Mouse (Mus musculus): ENCODE results near the gene Mxra8. TPM values are rescaled to one million over a fixed set of nuclear protein-coding genes. Genes with fewer than 3 reads are reported as not detected.
A peak's percentile ranks its signal among the peaks of the same experiment; 100 is the strongest.

Mxra8 gene
- total RNA-seq (2021) = 100 to 1,000 TPM; 138 to 147 TPM
- long read RNA-seq, experiment 1, partial matches to known transcripts = 10 of 109 reads
- long read RNA-seq, experiment 1, other reads (novel, unspliced or antisense) = 98 of 109 reads
- long read RNA-seq, experiment 2, partial matches to known transcripts = 13 of 113 reads
- long read RNA-seq, experiment 2, other reads (novel, unspliced or antisense) = 97 of 113 reads

GRCm38 (mm10) chr4:155839483-155839910, at the start of gene Mxra8:
Mxra8 (plus strand) TSS chr4:155839680.
- peak; percentile 86 to 93 for DNase-seq (ENCODE audit: low spot score in 2 of 2)

GRCm38 (mm10) chr4:155790021-155790489, 49.4 kb upstream of the Mxra8 start, which contains the start of gene Ankrd65:
Ankrd65 (plus strand) TSS chr4:155790439.
- DNase-seq (ENCODE audit: low spot score in 2 of 2) = no peak

GRCm38 (mm10) chr4:155790650-155791161, 48.8 kb upstream of the Mxra8 start:
- no peak for DNase-seq (ENCODE audit: low spot score in 2 of 2)

GRCm38 (mm10) chr4:155791240-155791933, 48.1 kb upstream of the Mxra8 start:
- DNase-seq (ENCODE audit: low spot score in 2 of 2) = no peak

- no peak for DNase-seq (ENCODE audit: low spot score in 2 of 2)
These were observed 45.8 kb upstream of the Mxra8 start for GRCm38 (mm10) chr4:155793730-155794129.

- DNase-seq (ENCODE audit: low spot score in 2 of 2) = no peak
These were observed 37.4 kb upstream of the Mxra8 start for GRCm38 (mm10) chr4:155802075-155802474.

GRCm38 (mm10) chr4:155802741-155803339, 36.6 kb upstream of the Mxra8 start, which contains the start of gene Mrpl20:
Mrpl20 (plus strand) TSS chr4:155802878.
- DNase-seq (ENCODE audit: low spot score in 2 of 2) = no peak

GRCm38 (mm10) chr4:155803340-155804041, 36.0 kb upstream of the Mxra8 start:
- peak; percentile 97 to 98 for DNase-seq (ENCODE audit: low spot score in 2 of 2)

- no peak for DNase-seq (ENCODE audit: low spot score in 2 of 2)
These were observed 31.6 kb upstream of the Mxra8 start for GRCm38 (mm10) chr4:155807841-155808240.

GRCm38 (mm10) chr4:155811929-155812664, 27.4 kb upstream of the Mxra8 start, which contains the start of gene Ccnl2:
Ccnl2 (plus strand) TSS chr4:155812489.
- peak; percentile 86 to 94 for DNase-seq (ENCODE audit: low spot score in 2 of 2)

- DNase-seq (ENCODE audit: low spot score in 2 of 2) = peak in 1 of 2 experiments; percentile 35
These were observed 26.8 kb upstream of the Mxra8 start for GRCm38 (mm10) chr4:155812665-155813181.

- DNase-seq (ENCODE audit: low spot score in 2 of 2) = no peak
These were observed 21.9 kb upstream of the Mxra8 start for GRCm38 (mm10) chr4:155817533-155817932.

- DNase-seq (ENCODE audit: low spot score in 2 of 2) = no peak
These were observed 18.5 kb upstream of the Mxra8 start for GRCm38 (mm10) chr4:155821025-155821424.

- DNase-seq (ENCODE audit: low spot score in 2 of 2) = no peak
These were observed 16.0 kb upstream of the Mxra8 start for GRCm38 (mm10) chr4:155823443-155823842.

GRCm38 (mm10) chr4:155829866-155830265, 9.6 kb upstream of the Mxra8 start:
- no peak for DNase-seq (ENCODE audit: low spot score in 2 of 2)

GRCm38 (mm10) chr4:155830596-155830995, 8.9 kb upstream of the Mxra8 start:
- DNase-seq (ENCODE audit: low spot score in 2 of 2) = no peak

GRCm38 (mm10) chr4:155831205-155831766, 8.2 kb upstream of the Mxra8 start, which contains the start of gene Aurkaip1:
Aurkaip1 (plus strand) TSS chr4:155831272.
- peak; percentile 95 to 96 for DNase-seq (ENCODE audit: low spot score in 2 of 2)

- no peak for DNase-seq (ENCODE audit: low spot score in 2 of 2)
These were observed 7.6 kb upstream of the Mxra8 start for GRCm38 (mm10) chr4:155831831-155832230.

- no peak for DNase-seq (ENCODE audit: low spot score in 2 of 2)
These were observed 7.2 kb upstream of the Mxra8 start for GRCm38 (mm10) chr4:155832321-155832720.

GRCm38 (mm10) chr4:155833234-155833633, 6.2 kb upstream of the Mxra8 start:
- no peak for DNase-seq (ENCODE audit: low spot score in 2 of 2)

All from gastrocnemius, postnatal 4 days (tissue).